Mouse (Mus musculus): ENCODE results near the gene Cd70. TPM values are rescaled to one million over a fixed set of nuclear protein-coding genes. Genes with fewer than 3 reads are reported as not detected.

The Cd70 gene
- total RNA-seq, 2 experiments from 2014 or later = not detected

DNA sequence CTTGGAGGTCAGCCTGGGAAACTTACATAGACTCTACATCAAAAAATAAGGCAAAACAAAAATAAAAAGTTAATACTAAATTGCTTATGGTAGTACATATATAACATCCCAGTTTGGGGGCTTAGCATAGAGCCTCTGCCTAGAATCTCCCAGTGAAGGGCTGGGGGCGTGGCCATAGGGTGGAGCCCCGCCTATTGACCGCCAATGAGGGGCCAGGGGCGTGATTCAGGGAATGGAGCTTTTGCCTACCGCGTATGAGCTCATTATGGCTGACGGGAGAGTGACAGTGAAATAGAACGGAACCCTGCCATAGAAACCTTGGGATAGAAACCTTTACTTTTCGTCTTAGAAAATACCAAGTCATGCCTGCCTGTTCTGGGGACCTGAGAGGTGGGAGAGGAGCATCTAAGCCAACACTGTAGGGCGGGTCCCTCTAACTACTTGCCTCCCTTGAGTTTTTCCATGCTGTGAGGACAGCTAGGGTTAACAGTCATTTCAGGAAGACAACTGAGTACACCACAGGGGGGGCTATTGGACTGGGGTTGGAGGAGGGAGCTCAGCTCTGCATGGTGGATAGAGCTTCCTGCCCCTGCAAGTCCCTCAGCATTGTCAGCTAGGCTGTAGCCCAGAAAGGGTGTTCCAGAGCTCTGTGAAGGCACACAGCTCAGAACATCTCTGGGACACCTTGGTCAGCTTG, 49.8 kb downstream of the Cd70 start:
- no peak for DNase-seq (ENCODE audit: low spot score in 2 of 2)

DNA sequence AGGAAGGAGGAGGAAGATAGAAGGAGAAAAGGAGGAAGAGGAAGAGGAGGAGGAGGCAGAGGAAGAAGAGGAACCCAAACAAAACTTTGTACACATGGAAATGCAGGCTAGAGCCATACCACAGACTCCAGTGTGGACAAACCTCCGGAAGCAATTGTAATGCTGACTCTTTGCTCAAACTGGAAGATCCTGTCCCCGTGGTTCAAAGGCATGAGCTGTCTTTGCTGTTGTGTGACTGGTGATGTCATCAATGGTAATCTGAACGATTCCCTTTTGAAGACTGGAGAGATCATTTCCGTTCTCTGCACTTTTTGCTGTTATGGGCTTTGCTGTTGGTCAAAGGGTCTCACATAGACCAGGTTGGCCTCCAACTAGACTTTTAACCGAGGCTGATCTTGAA, 51.3 kb downstream of the Cd70 start:
- DNase-seq (ENCODE audit: low spot score in 2 of 2) = no peak

DNA sequence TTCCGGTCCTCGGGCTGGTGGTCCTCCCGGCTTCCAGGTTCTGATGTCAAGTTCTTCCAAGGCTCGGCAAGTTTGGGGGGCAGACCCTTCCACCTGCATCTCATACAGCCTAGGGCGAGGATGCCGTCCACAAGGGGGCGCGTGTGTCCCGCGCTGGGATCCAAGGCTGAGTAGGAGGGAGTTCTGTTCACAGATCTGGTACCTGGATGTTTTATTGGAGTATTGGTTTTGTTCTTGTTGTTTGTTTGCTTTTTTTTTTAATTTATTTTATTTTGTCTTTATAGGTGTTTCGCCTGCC, 53.0 kb downstream of the Cd70 start:
- DNase-seq (ENCODE audit: low spot score in 2 of 2) = peak; percentile 86 to 89

Other genes starting within 250 kb of the Cd70 start
- 10 to 100 TPM; 86.7 to 95.8 TPM for gene Mllt1, start 214.4 kb downstream of the Cd70 start, total RNA-seq (2021)
- not detected for gene Acer1, start 167.7 kb downstream of the Cd70 start, total RNA-seq (2021)
- gene Clpp, start 159.5 kb downstream of the Cd70 start, total RNA-seq (2021) = 10 to 100 TPM; 63.8 to 67.7 TPM
- gene Alkbh7, start 152.4 kb downstream of the Cd70 start, total RNA-seq (2021) = 10 to 100 TPM; 26.1 to 28.1 TPM
- under 1 TPM in 1 of 2 experiments, not detected in 1; 0.82 TPM for gene Pspn, start 149.8 kb downstream of the Cd70 start, total RNA-seq (2021)
- gene Gtf2f1, start 138.5 kb downstream of the Cd70 start, total RNA-seq (2021) = 10 to 100 TPM; 60.7 to 64.5 TPM
- under 1 TPM in 1 of 2 experiments, not detected in 1; 0.49 TPM for gene Gm17949, start 138.3 kb downstream of the Cd70 start, total RNA-seq (2021)
- 100 to 1,000 TPM; 106 to 108 TPM for gene Khsrp, start 118.3 kb downstream of the Cd70 start, total RNA-seq (2021)
- gene Slc25a41, start 108.1 kb downstream of the Cd70 start, total RNA-seq (2021) = under 1 TPM in 1 of 2 experiments, not detected in 1; 0.40 TPM
- gene Crb3, start 90.7 kb downstream of the Cd70 start, total RNA-seq (2021) = 1 to 10 TPM in 1 of 2 experiments, under 1 TPM in 1; 0.68 to 1.6 TPM
- 100 to 1,000 TPM; 314 to 325 TPM for gene Slc25a23, start 89.9 kb downstream of the Cd70 start, total RNA-seq (2021)
- gene Dennd1c, start 71.3 kb downstream of the Cd70 start, total RNA-seq (2021) = 1 to 10 TPM; 1.2 to 1.8 TPM
- gene Tubb4a, start 62.0 kb downstream of the Cd70 start, total RNA-seq (2021) = 100 to 1,000 TPM; 543 to 577 TPM
- gene Tnfsf9, start 44.5 kb downstream of the Cd70 start, total RNA-seq (2021) = under 1 TPM; 0.37 to 0.52 TPM
- gene Tnfsf14, start 44.4 kb upstream of the Cd70 start, total RNA-seq (2021) = not detected
- gene C3, start 78.4 kb upstream of the Cd70 start, total RNA-seq (2021) = under 1 TPM in 1 of 2 experiments, not detected in 1; 0.84 TPM
- gene Gpr108, start 98.7 kb upstream of the Cd70 start, total RNA-seq (2021) = 10 to 100 TPM; 24.1 to 26.7 TPM
- 10 to 100 TPM in 1 of 2 experiments, 1 to 10 TPM in 1; 9.5 to 10.2 TPM for gene Trip10, start 99.7 kb upstream of the Cd70 start, total RNA-seq (2021)
- 1 to 10 TPM; 2.9 to 3.1 TPM for gene Vav1, start 129.3 kb upstream of the Cd70 start, total RNA-seq (2021)
- gene Adgre1, start 208.9 kb upstream of the Cd70 start, total RNA-seq (2021) = 1 to 10 TPM; 4.8 to 7.4 TPM